Mouse (Mus musculus) left cerebral cortex, adult 2 months (tissue): ENCODE measurements around the gene Papss1. TPM values are rescaled to one million over a fixed set of nuclear protein-coding genes. Genes with fewer than 3 reads are reported as not detected.

Experiments used
- DNase-seq, 2 experiments: peaks; one replicate each; pipeline ENCODE4 v3.0.0; 2021 to 2022; ENCODE audit warnings: low spot score in 2 of 2, mixed read lengths in 1 of 2; ENCODE audit errors: extremely low spot score in 1 of 2
- H3K27ac ChIP-seq: fragments of 200-600 bp; 2 replicates; pipeline ENCODE4 v1.8.1; 2022
- H3K4me3 ChIP-seq: fragments of 200-600 bp; 2 replicates; pipeline ENCODE4 v1.8.1; 2022
- CTCF ChIP-seq: fragments of 200-600 bp; IDR thresholded peaks from 2 replicates; pipeline ENCODE4 v1.8.1; 2022; ENCODE audit warnings: antibody characterized with exemption, mild to moderate bottlenecking, moderate library complexity
- intact Hi-C: fragments of 180-260 bp; cut with DNase I; formaldehyde crosslinking; loops from one replicate; pipeline ENCODE4 v1.15.1; 2025
- total RNA-seq, 2 experiments: library from RNA; stranded (reverse); gene quantifications; 2 replicates each; pipeline ENCODE4 v1.2.3; 2021

Papss1 gene
- total RNA-seq, 2 experiments from 2014 or later: 60.1 to 60.7 TPM

GRCm38 (mm10) chr3:131587959-131588358 lies 23.4 kb downstream of the Papss1 start:
- intact Hi-C loops: no loop called here
- TF ChIP-seq CTCF: no peak
- DNase-seq: no peak
- Histone ChIP-seq H3K4me3 (no peak overlapping the region), H3K27ac (no peak overlapping the region)

- intact Hi-C loops: loop anchor here (2.0 to 10.0 kb wide), 4 partner anchors 219 to 492 kb away; partner anchors contain the start of gene Dkk2
- DNase-seq: no peak
- Histone ChIP-seq H3K4me3 (no peak overlapping the region), H3K27ac (no peak overlapping the region)
- peak; percentile 51 for TF ChIP-seq CTCF
These were observed 28.7 kb downstream of the Papss1 start for GRCm38 (mm10) chr3:131593143-131593798.

DNA sequence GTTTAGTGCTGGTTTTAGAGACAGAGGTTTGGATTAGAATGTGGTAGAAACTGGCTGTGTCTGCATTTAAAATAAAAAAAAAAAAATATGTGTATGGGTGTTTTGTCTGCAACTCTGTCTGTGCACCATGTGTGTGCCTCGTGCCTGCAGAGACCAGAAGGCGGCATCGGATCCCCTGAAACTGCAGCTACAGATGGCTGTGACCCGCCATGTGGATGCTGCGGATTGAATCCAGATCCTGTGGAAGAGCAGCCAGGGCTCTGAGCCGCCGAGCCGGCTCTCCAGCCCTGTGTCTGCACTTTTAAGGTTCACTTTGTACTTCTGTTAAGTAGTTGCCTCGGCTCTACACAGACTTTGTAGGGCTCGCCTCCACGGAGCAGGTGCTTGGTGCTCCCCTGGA lies 29.8 kb downstream of the Papss1 start:
- no peak overlapping the region for H3K4me3 ChIP-seq
- no peak for TF ChIP-seq CTCF
- intact Hi-C loops: loop anchor here (5.0 to 10.0 kb wide), 3 partner anchors 218 to 490 kb away; partner anchors contain the start of gene Dkk2
- DNase-seq: no peak
- H3K27ac ChIP-seq: no peak overlapping the region

GRCm38 (mm10) chr3:131595546-131596245 lies 31.1 kb downstream of the Papss1 start:
- no peak for DNase-seq
- no peak overlapping the region for H3K4me3 ChIP-seq
- intact Hi-C loops: loop anchor here (10.0 kb wide), 2 partner anchors 289 to 489 kb away; partner anchors contain the start of gene Dkk2
- no peak overlapping the region for H3K27ac ChIP-seq
- no peak for TF ChIP-seq CTCF

GRCm38 (mm10) chr3:131600726-131601125 lies 36.2 kb downstream of the Papss1 start:
- Histone ChIP-seq H3K27ac (no peak overlapping the region), H3K4me3 (no peak overlapping the region)
- no peak for TF ChIP-seq CTCF
- DNase-seq: no peak
- intact Hi-C loops: no loop called here

DNA sequence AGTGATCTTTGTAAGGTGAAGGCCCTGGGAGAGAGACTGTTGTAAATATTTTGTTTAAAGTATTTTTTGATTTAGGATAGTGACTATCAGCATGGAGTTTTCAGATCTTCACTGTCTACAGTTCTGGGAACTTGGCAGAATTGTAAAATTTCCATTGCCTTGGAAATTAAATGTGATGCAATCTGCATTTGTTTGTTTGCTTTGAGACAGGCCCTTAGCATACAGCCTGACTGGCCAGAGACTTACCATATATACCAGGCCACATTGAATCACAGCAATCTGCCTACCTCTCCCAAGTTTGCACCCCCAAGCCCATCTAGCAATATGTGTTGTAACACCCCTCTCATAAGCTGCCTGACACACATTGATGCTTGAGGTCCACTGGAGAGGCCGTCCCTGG lies 36.8 kb downstream of the Papss1 start:
- Histone ChIP-seq H3K27ac (no peak overlapping the region), H3K4me3 (no peak overlapping the region)
- no peak for DNase-seq
- intact Hi-C loops: no loop called here
- no peak for TF ChIP-seq CTCF

DNA sequence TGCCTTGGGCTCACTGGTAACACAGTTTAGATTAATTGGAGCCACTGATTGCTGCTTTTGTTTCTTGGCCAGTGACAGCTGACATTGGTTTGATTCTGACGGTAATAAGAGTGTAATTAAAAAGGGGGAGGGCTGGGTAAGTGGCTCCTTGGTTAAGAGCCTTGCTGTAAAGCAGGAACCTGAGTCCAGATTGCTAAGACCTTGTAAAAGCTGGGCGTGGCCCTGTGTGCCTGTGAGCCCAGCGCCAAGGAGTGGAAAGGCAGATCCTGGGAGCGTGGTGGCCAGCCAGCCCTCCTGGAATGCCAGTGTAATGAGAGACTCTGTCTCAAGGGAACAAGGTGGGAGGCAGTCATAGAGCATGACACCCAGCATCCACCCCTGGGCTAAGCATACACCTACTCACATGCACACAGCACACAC lies 38.4 kb downstream of the Papss1 start:
- no peak for DNase-seq
- H3K4me3 ChIP-seq: no peak overlapping the region
- H3K27ac ChIP-seq: no peak overlapping the region
- TF ChIP-seq CTCF: no peak
- intact Hi-C loops: no loop called here

- no peak overlapping the region for H3K27ac ChIP-seq
- no peak overlapping the region for H3K4me3 ChIP-seq
- TF ChIP-seq CTCF: no peak
- intact Hi-C loops: no loop called here
- DNase-seq: no peak
These were observed 43.5 kb downstream of the Papss1 start for GRCm38 (mm10) chr3:131608112-131608511.

DNA sequence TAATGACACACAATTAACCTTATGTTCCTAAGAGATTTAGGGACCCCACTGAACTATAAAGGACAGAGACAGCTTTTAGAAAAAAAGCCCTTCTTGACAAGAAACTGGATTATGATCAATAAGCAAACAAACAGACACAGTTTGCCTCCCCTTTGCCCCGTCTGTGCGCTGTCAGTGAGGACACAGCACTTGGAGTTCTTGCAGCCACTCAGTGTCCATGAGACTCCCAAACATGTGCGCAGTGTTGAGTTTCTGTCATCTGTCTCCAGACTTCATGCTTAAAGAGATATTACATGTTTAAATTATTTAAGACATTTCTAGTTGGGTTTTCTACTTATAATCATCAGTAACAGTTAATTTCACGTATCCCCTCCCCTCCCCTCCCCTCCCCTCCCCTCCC lies 45.1 kb downstream of the Papss1 start:
- H3K27ac ChIP-seq: no peak overlapping the region
- TF ChIP-seq CTCF: no peak
- no peak overlapping the region for H3K4me3 ChIP-seq
- intact Hi-C loops: no loop called here
- DNase-seq: no peak

DNA sequence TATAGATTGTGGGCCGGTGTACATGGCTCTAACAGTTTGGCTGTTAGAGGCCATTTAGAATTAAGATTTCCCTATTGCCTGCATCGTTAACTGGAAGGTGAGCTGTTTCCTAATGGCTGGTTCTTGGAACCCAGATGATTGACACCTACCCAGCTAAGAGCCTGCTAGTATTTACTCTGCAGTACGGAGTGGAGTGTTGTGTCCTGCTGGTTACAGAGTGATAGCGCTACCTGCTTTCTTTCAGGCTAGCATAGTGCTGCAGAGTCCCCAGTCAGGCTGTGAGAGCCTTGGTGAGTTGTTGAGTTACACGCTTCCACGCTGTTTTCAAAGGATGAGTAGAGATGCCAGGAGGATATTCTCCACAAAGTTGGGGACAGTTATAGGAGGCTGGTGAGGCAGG lies 46.0 kb downstream of the Papss1 start:
- no peak overlapping the region for H3K27ac ChIP-seq
- no peak for TF ChIP-seq CTCF
- DNase-seq: no peak
- no peak overlapping the region for H3K4me3 ChIP-seq
- intact Hi-C loops: no loop called here

GRCm38 (mm10) chr3:131612847-131613246 lies 48.3 kb downstream of the Papss1 start:
- H3K4me3 ChIP-seq: no peak overlapping the region
- no peak overlapping the region for H3K27ac ChIP-seq
- intact Hi-C loops: no loop called here
- TF ChIP-seq CTCF: no peak
- DNase-seq: no peak

DNA sequence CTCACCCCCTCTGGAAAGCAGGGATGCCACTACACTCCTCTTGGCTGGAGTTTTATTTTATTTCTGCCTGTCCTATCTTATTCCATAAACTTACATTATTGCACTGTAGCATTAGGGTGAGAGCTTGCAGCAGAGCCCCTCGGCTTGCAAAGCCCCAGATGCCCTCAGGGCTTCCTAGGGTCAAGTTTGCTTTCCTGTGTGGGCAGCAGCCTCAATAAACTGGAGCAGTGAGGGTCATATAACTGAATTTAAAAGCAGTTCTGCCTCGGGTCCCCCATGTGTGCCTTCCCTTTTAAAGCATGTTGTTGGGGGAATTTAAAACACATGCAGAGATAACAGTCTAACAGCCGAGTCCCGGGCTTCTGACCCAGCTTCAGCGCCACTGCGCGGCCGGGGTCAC lies 49.5 kb downstream of the Papss1 start:
- intact Hi-C loops: no loop called here
- no peak overlapping the region for H3K4me3 ChIP-seq
- DNase-seq: no peak
- TF ChIP-seq CTCF: no peak
- no peak overlapping the region for H3K27ac ChIP-seq
